Mouse (Mus musculus) intestine, embryonic 15.5 days (tissue): ENCODE measurements around the gene Zfp365. TPM values are rescaled to one million over a fixed set of nuclear protein-coding genes. Genes with fewer than 3 reads are reported as not detected.

Experiments used
- ATAC-seq: fragments of 200-750 bp; cut with Nextera tagmentation; 2 replicates; pipeline ENCODE4 v1.8.0; 2017; ENCODE audit warnings: moderate TSS enrichment, moderate library complexity
- H3K27ac ChIP-seq: fragments of 300-500 bp; sonication (generic); 2 replicates; pipeline ENCODE4 v1.5.1; 2015; ENCODE audit warnings: mild to moderate bottlenecking, inconsistent platforms
- H3K27me3 ChIP-seq: fragments of 300-500 bp; sonication (generic); replicated peaks from 2 replicates; pipeline ENCODE4 v1.6.1; 2015; ENCODE audit warnings: inconsistent platforms
- H3K36me3 ChIP-seq: fragments of 300-500 bp; sonication (generic); 2 replicates; pipeline ENCODE4 v1.6.1; 2015; ENCODE audit warnings: inconsistent platforms
- H3K4me1 ChIP-seq: fragments of 300-500 bp; sonication (generic); replicated peaks from 2 replicates; pipeline ENCODE4 v1.6.1; 2015; ENCODE audit warnings: inconsistent platforms
- H3K4me2 ChIP-seq: fragments of 300-500 bp; sonication (generic); replicated peaks from 2 replicates; pipeline ENCODE4 v1.6.1; 2015; ENCODE audit warnings: mild to moderate bottlenecking, inconsistent platforms
- H3K4me3 ChIP-seq: fragments of 300-500 bp; sonication (generic); replicated peaks from 2 replicates; pipeline ENCODE4 v1.5.1; 2015; ENCODE audit warnings: inconsistent platforms
- H3K9ac ChIP-seq: fragments of 300-500 bp; sonication (generic); 2 replicates; pipeline ENCODE4 v1.6.1; 2015; ENCODE audit warnings: inconsistent platforms
- H3K9me3 ChIP-seq: fragments of 300-500 bp; sonication (generic); 2 replicates; pipeline ENCODE4 v1.6.1; 2016; ENCODE audit warnings: inconsistent platforms
- WGBS: fragments of 180-500 bp; shearing (Covaris S2); methylation state at CpG from one replicate; pipeline ENCODE4 v1.1.7; 2015; 5-methylcytosine and 5-hydroxymethylcytosine counted together
- polyA plus RNA-seq: library from polyadenylated mRNA; unstranded; fragments of >200 nt; fragmentation: Nextera tagmentation; extraction: Ambion mirVana; gene quantifications from 2 replicates; pipeline ENCODE4 v1.2.1, GENCODE M21; 2015

Gene Zfp365
- 0.77 and 1.1 TPM in 2 replicates for polyA plus RNA-seq

DNA sequence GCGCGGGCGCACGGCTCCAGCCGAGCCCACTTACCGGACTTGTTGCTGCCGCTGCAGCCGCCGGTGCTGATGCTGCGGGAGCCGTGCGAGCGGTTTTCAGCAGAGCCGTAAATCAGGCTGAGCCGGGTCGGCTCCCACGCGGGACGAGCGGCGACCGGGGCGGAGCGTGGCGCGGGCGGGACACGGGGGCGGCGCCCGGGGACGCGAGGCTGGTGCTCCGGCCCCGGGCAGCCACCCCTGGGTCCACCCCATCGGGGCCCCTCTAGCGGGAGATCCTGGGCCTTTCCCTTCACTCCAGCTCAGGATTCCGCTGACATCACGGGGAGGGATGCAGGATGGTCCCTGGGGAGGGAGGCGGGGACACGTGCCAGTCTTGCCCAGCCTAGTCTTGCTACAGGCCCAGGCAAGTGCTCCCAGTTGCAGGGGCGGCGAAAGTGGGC, at the start of gene Zfp365:
Gene Zfp365 (minus strand): TSS at position 326 of the 440 bp plus-strand sequence.
- peak; percentile 86 for ATAC-seq
- Histone ChIP-seq H3K36me3 (no peaks in the 10 kb centered on the region), H3K9me3 (no peaks in the 10 kb centered on the region), H3K4me1 (peaks cover 6% of the 10 kb centered on the region), H3K27me3 (peaks cover 9% of the 10 kb centered on the region), H3K9ac (peak within 1 kb of the TSS; percentile 56), H3K27ac (0 out of 2 replicates have a peak within 1 kb of the TSS, but pooled peaks have one; percentile 2), H3K4me3 (peak within 1 kb of the TSS; percentile 60), H3K4me2 (peak within 1 kb of the TSS; percentile 98)
- WGBS = under 1% methylated on average over 42 of the region's 43 CpGs

DNA sequence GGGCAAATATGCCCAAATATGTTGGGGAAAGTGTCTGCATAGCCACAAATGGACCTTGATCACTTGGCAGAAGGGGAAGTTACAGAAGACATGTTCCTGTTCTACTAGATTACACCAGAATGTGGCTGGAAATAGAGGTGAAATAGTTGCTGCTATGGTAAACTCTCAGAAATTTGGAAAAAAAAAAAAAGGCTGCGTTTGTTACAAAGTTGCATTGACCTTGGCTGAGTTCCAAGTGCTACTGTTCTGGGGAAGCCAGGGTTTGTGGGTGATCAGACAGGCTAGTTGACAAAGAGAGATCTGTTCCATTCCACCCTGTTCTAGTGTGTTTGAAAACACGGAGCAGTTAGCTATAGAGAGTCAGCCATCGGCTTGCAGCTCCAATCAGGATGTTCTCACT, 47.5 kb upstream of the Zfp365 start:
- H3K4me2 ChIP-seq = no peak overlapping the region
- no peak overlapping the region for H3K4me3 ChIP-seq
- no peaks in the 10 kb centered on the region for H3K36me3 ChIP-seq
- H3K27me3 ChIP-seq = no peaks in the 10 kb centered on the region
- H3K9me3 ChIP-seq = no peaks in the 10 kb centered on the region
- no peak overlapping the region for H3K27ac ChIP-seq
- 49% methylated on average over 3 of the region's 3 CpGs for WGBS
- ATAC-seq = no peak
- no peaks in the 10 kb centered on the region for H3K4me1 ChIP-seq
- H3K9ac ChIP-seq = no peak overlapping the region

DNA sequence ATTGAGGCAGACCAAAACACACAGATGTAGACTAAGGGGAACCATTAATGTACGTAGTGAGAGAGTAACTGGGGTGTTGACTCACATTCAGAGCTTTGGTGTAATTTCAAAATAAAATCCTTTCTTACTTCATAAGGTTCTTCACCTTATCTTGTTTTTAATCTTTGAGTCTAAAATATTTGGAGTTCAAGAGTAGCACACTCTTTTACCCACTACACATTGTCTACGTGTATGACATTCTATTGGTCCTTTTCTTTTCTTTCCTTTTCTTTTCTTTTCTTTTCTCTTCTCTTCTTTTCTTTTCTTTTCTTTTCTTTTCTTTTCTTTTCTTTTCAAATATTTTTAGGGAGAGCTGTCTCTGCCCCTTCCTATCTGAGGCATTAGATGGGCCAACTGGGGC, 43.5 kb upstream of the Zfp365 start:
- no peaks in the 10 kb centered on the region for H3K36me3 ChIP-seq
- H3K4me2 ChIP-seq = no peak overlapping the region
- no peaks in the 10 kb centered on the region for H3K9me3 ChIP-seq
- H3K27ac ChIP-seq = no peak overlapping the region
- no peak overlapping the region for H3K4me3 ChIP-seq
- 93% methylated on average over 2 of the region's 2 CpGs for WGBS
- no peaks in the 10 kb centered on the region for H3K4me1 ChIP-seq
- no peaks in the 10 kb centered on the region for H3K27me3 ChIP-seq
- no peak for ATAC-seq
- no peak overlapping the region for H3K9ac ChIP-seq

GRCm38 (mm10) chr10:67951690-67952089, 39.2 kb upstream of the Zfp365 start:
- Histone ChIP-seq H3K4me3 (no peak overlapping the region), H3K9me3 (no peaks in the 10 kb centered on the region), H3K27ac (no peak overlapping the region), H3K27me3 (no peaks in the 10 kb centered on the region), H3K4me2 (no peak overlapping the region), H3K36me3 (no peaks in the 10 kb centered on the region), H3K9ac (no peak overlapping the region), H3K4me1 (no peaks in the 10 kb centered on the region)
- no peak for ATAC-seq
- WGBS = 56% methylated on average over 4 of the region's 4 CpGs

DNA sequence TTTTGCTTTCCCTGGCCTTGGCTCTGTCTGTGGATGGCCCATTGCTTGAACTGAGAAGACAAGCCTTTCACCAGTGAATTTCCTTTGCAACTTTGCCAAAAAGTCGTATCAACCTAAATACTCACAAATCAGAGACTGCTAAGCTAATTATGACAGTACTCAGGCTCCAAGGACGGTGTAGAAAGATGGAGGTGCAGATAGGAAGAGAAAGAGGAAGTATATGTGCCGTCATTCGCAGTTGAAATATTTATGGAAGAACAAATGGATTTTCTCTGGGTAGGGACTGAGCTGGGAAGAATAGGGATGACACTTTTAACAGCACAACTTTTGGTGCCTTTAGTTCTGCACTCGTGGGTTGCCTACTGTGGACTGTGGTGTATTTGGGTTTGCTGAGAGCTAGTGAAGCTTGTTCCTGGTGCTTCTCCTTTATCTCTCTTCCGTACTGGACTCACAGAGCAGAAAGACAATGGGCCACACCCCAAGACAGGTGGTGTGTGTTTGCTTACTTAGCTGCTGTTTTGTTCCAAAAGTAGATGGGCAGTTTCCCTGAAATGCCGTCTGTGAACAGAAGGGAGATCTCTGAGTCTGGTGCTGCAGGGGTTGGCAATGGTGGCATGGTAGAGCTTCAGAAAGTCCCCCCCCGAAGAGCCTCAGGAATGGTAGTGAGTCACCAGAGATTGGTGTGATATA, 37.7 kb upstream of the Zfp365 start:
- ATAC-seq = no peak
- no peaks in the 10 kb centered on the region for H3K9me3 ChIP-seq
- no peaks in the 10 kb centered on the region for H3K36me3 ChIP-seq
- H3K27me3 ChIP-seq = no peaks in the 10 kb centered on the region
- WGBS = 63% methylated on average over 8 of the region's 8 CpGs
- no peak overlapping the region for H3K4me3 ChIP-seq
- no peak overlapping the region for H3K9ac ChIP-seq
- no peaks in the 10 kb centered on the region for H3K4me1 ChIP-seq
- H3K27ac ChIP-seq = no peak overlapping the region
- H3K4me2 ChIP-seq = no peak overlapping the region

GRCm38 (mm10) chr10:67943513-67943912, 31.1 kb upstream of the Zfp365 start:
- no peak overlapping the region for H3K27ac ChIP-seq
- no peak overlapping the region for H3K4me2 ChIP-seq
- no peaks in the 10 kb centered on the region for H3K4me1 ChIP-seq
- H3K27me3 ChIP-seq = no peaks in the 10 kb centered on the region
- no peaks in the 10 kb centered on the region for H3K9me3 ChIP-seq
- no peak for ATAC-seq
- WGBS = 90% methylated on average over 4 of the region's 4 CpGs
- no peak overlapping the region for H3K9ac ChIP-seq
- no peak overlapping the region for H3K4me3 ChIP-seq
- no peaks in the 10 kb centered on the region for H3K36me3 ChIP-seq

GRCm38 (mm10) chr10:67939546-67939945, 27.1 kb upstream of the Zfp365 start:
- H3K4me2 ChIP-seq = no peak overlapping the region
- no peak overlapping the region for H3K27ac ChIP-seq
- no peaks in the 10 kb centered on the region for H3K36me3 ChIP-seq
- no peaks in the 10 kb centered on the region for H3K9me3 ChIP-seq
- ATAC-seq = no peak
- H3K9ac ChIP-seq = no peak overlapping the region
- 70% methylated on average over 12 of the region's 12 CpGs for WGBS
- no peak overlapping the region for H3K4me3 ChIP-seq
- no peaks in the 10 kb centered on the region for H3K4me1 ChIP-seq
- no peaks in the 10 kb centered on the region for H3K27me3 ChIP-seq

GRCm38 (mm10) chr10:67937775-67938174, 25.3 kb upstream of the Zfp365 start:
- Histone ChIP-seq H3K4me1 (no peaks in the 10 kb centered on the region), H3K9ac (no peak overlapping the region), H3K36me3 (no peaks in the 10 kb centered on the region), H3K27me3 (no peaks in the 10 kb centered on the region), H3K27ac (no peak overlapping the region), H3K9me3 (no peaks in the 10 kb centered on the region), H3K4me3 (no peak overlapping the region), H3K4me2 (no peak overlapping the region)
- ATAC-seq = no peak
- 78% methylated on average over 5 of the region's 5 CpGs for WGBS

- Histone ChIP-seq H3K9ac (no peak overlapping the region), H3K4me1 (no peaks in the 10 kb centered on the region), H3K27me3 (no peaks in the 10 kb centered on the region), H3K4me3 (no peak overlapping the region), H3K27ac (no peak overlapping the region), H3K4me2 (no peak overlapping the region), H3K9me3 (no peaks in the 10 kb centered on the region), H3K36me3 (no peaks in the 10 kb centered on the region)
- no peak for ATAC-seq
- WGBS = 56% methylated on average over 4 of the region's 4 CpGs
Observed at GRCm38 (mm10) chr10:67936944-67937343, 24.5 kb upstream of the Zfp365 start.

- Histone ChIP-seq H3K4me2 (no peak overlapping the region), H3K27me3 (no peaks in the 10 kb centered on the region), H3K9ac (no peak overlapping the region), H3K36me3 (no peaks in the 10 kb centered on the region), H3K4me1 (no peaks in the 10 kb centered on the region), H3K27ac (no peak overlapping the region), H3K9me3 (no peaks in the 10 kb centered on the region), H3K4me3 (no peak overlapping the region)
- ATAC-seq = no peak
- WGBS = 84% methylated on average over 11 of the region's 11 CpGs
Observed at GRCm38 (mm10) chr10:67932780-67933179, 20.3 kb upstream of the Zfp365 start.

DNA sequence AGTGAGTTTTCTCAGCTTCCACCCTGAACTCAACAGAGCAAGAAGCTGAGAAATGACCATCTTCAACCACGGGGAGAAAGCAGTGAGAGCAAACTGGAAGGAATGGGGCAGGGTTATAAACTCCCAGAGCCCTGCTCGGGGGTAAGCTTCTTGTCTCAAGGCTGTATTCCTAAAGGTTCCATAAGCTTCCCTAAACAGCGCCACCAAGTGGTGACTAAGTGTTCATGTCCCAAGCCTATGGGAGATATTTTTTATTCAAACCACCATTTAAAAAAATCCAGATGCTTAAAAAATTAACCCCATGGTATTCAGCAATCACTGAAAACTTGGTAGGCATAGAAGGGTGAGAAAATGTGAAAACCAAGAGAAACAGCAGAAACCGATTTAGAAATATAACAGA, 18.9 kb upstream of the Zfp365 start:
- no peaks in the 10 kb centered on the region for H3K4me1 ChIP-seq
- H3K27me3 ChIP-seq = no peaks in the 10 kb centered on the region
- no peak overlapping the region for H3K4me3 ChIP-seq
- no peak overlapping the region for H3K9ac ChIP-seq
- 76% methylated on average over 4 of the region's 4 CpGs for whole genome bisulfite sequencing
- no peaks in the 10 kb centered on the region for H3K9me3 ChIP-seq
- ATAC-seq = no peak
- H3K27ac ChIP-seq = no peak overlapping the region
- H3K4me2 ChIP-seq = no peak overlapping the region
- no peaks in the 10 kb centered on the region for H3K36me3 ChIP-seq

- 83% methylated on average over 7 of the region's 7 CpGs for WGBS
- no peaks in the 10 kb centered on the region for H3K9me3 ChIP-seq
- no peak overlapping the region for H3K4me3 ChIP-seq
- no peak overlapping the region for H3K27ac ChIP-seq
- no peaks in the 10 kb centered on the region for H3K27me3 ChIP-seq
- H3K36me3 ChIP-seq = no peaks in the 10 kb centered on the region
- H3K4me1 ChIP-seq = no peaks in the 10 kb centered on the region
- ATAC-seq = no peak
- no peak overlapping the region for H3K9ac ChIP-seq
- H3K4me2 ChIP-seq = no peak overlapping the region
Observed at GRCm38 (mm10) chr10:67928584-67928983, 16.1 kb upstream of the Zfp365 start.

DNA sequence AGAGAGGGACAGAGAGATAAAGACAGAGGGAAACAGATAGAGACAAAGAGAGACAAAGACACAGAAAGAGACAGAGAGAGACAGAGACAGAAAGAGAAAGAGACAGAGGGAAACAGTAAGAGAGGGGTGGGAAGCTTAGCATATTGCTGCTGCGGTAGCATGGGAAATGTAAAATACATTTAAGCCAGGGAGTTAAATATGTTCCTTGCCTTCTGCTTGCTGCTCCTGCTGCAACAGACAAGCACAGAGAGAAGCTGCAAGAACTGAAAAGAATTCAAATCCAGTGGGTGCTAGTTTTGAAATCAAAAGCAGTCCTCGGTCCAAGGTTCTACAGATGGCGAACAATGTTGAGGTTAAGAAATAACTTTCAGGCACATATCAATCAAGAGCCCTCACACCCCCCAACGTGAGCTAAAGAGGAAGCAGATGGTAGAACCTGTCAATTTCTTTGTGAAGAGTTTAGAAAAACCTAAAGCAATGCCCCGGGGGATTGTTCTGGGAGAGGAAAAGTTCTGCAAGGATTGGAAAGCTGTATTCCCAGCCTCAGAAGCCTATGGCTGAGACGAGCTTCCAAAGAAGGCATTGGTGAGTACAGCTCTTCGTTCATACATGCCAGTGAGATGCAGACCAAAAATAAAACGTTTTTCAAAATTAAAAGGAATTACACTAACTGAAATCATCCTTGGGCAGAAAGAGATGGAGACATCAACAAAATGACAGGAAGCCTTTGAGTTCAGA, 15.4 kb upstream of the Zfp365 start:
- ATAC-seq = no peak
- H3K36me3 ChIP-seq = no peaks in the 10 kb centered on the region
- no peaks in the 10 kb centered on the region for H3K9me3 ChIP-seq
- H3K27me3 ChIP-seq = no peaks in the 10 kb centered on the region
- no peak overlapping the region for H3K4me3 ChIP-seq
- no peaks in the 10 kb centered on the region for H3K4me1 ChIP-seq
- H3K9ac ChIP-seq = no peak overlapping the region
- no peak overlapping the region for H3K27ac ChIP-seq
- H3K4me2 ChIP-seq = no peak overlapping the region
- WGBS = 73% methylated on average over 8 of the region's 8 CpGs
